ENCODE assay signal across 25 mouse cellular contexts in genomic region chr9:111062840-111063239, GRCm38 (mm10). TPM values are rescaled to one million over a fixed set of nuclear protein-coding genes. Genes with fewer than 3 reads are reported as not detected.
"Had no signal": no experiment of that assay in that cellular context is flagged by ENCODE, and none has a peak within 500 bp of the region (broad histone marks: within the 10 kb centered on the region; RNA-seq: fewer than 3 reads in every experiment).

No protein-coding gene starts in this region.

- H3K9ac ChIP-seq: limb, embryonic 12.5 days; limb, embryonic 15.5 days; liver, embryonic 14.5 days; liver, postnatal 0 days; lung, embryonic 15.5 days; midbrain, embryonic 13.5 days; neural tube, embryonic 13.5 days; stomach, embryonic 15.5 days had no signal

- ATAC-seq: liver, postnatal 0 days; midbrain, embryonic 13.5 days; midbrain, embryonic 16.5 days had no signal

- H3K9me3 ChIP-seq: limb, embryonic 12.5 days; limb, embryonic 15.5 days; lung, embryonic 15.5 days; megakaryocyte, embryonic 14.5 days; midbrain, embryonic 10.5 days; midbrain, embryonic 13.5 days; neural tube, embryonic 13.5 days; stomach, embryonic 15.5 days had no signal

- H3K27ac ChIP-seq: limb, embryonic 12.5 days; limb, embryonic 15.5 days; liver, embryonic 14.5 days; lung, embryonic 15.5 days; midbrain, embryonic 10.5 days; midbrain, embryonic 13.5 days; neural tube, embryonic 13.5 days; stomach, embryonic 15.5 days had no signal

- H3K27me3 ChIP-seq: limb, embryonic 12.5 days; limb, embryonic 15.5 days; lung, embryonic 15.5 days; midbrain, embryonic 13.5 days; neural tube, embryonic 13.5 days; stomach, embryonic 15.5 days had no signal

- H3K4me1 ChIP-seq: limb, embryonic 12.5 days; limb, embryonic 15.5 days; lung, embryonic 15.5 days; midbrain, embryonic 10.5 days; midbrain, embryonic 13.5 days; neural tube, embryonic 13.5 days; stomach, embryonic 15.5 days had no signal

- H3K36me3 ChIP-seq: limb, embryonic 12.5 days; limb, embryonic 15.5 days; lung, embryonic 15.5 days; midbrain, embryonic 10.5 days; midbrain, embryonic 13.5 days; neural tube, embryonic 13.5 days; stomach, embryonic 15.5 days had no signal

- H3K4me3 ChIP-seq: limb, embryonic 12.5 days; limb, embryonic 15.5 days; lung, embryonic 15.5 days; megakaryocyte, embryonic 14.5 days; midbrain, embryonic 10.5 days; midbrain, embryonic 13.5 days; myocyte; neural tube, embryonic 13.5 days; stomach, embryonic 15.5 days had no signal

- DNase-seq: kidney, adult 9 months; kidney, postnatal 14 days; kidney, postnatal 4 days; left cerebral cortex, postnatal 4 days; liver, postnatal 0 days; lung, postnatal 10 days; lung, postnatal 4 days; retina, postnatal 1 day; right cerebral cortex, postnatal 25 days; spleen, adult 18-20 months; thymus, postnatal 36 days had no signal

RNA-seq across cellular contexts. Expression of gene Ltf, which starts 43.8 kb away (rescaled TPM):
- total RNA-seq: layer of hippocampus, adult 18-20 months; left cerebral cortex, adult 8-10 months had no signal
- polyA plus RNA-seq: midbrain, embryonic 10.5 days; myocyte; urinary bladder, adult 2 months had no signal
